6 mouse cellular contexts compared by ENCODE assay signal in genomic region chr17:7085469-7086168, GRCm38 (mm10).
DNase-seq lines count a peak whose midpoint lies in the region; ATAC-seq and TF ChIP-seq lines count a peak whose summit lies in the region.
"Not testable (repeated sequence)": the region's sequence is repeated elsewhere in the genome, so short reads cannot be mapped to it uniquely, and the experiment has no call there.

No protein-coding gene starts in this region.

- WGBS in forebrain, postnatal 0 days = no CpG with 5 or more reads among the region's 12 CpGs
- WGBS in heart, embryonic 12.5 days = no CpG with 5 or more reads among the region's 12 CpGs
- WGBS in liver, embryonic 16.5 days (ENCODE audit: insufficient replicate concordance) = no CpG with 5 or more reads among the region's 12 CpGs
- WGBS in midbrain, embryonic 15.5 days = no CpG with 5 or more reads among the region's 12 CpGs

- not testable (repeated sequence) for H3K27me3 ChIP-seq in forebrain, postnatal 0 days (ENCODE audit: insufficient read depth, low read length); heart, embryonic 12.5 days (replicated peaks); liver, embryonic 16.5 days (ENCODE audit: control insufficient read depth, insufficient read depth, low read depth, low read length); midbrain, embryonic 15.5 days (replicated peaks)

- H3K9ac ChIP-seq in forebrain, postnatal 0 days; heart, embryonic 12.5 days; liver, embryonic 16.5 days (ENCODE audit: low read depth, low read length); midbrain, embryonic 15.5 days: not testable (repeated sequence)

- H3K4me1 ChIP-seq in forebrain, postnatal 0 days (ENCODE audit: insufficient read depth); heart, embryonic 12.5 days (replicated peaks); liver, embryonic 16.5 days (ENCODE audit: control insufficient read depth, low read depth, low read length); midbrain, embryonic 15.5 days: not testable (repeated sequence)

- not testable (repeated sequence) for H3K27ac ChIP-seq in forebrain, postnatal 0 days (ENCODE audit: low read depth, low read length); heart, embryonic 12.5 days (ENCODE audit: poor library complexity, severe bottlenecking); liver, embryonic 16.5 days (ENCODE audit: low read length); midbrain, embryonic 15.5 days

- ATAC-seq in forebrain, postnatal 0 days = peak; percentile 68
- 0 out of 2 replicates have a peak, but pooled peaks have one; percentile 13 for ATAC-seq in heart, embryonic 12.5 days (ENCODE audit: insufficient number of reproducible peaks, low FRiP score)
- ATAC-seq in liver, embryonic 16.5 days (ENCODE audit: low read depth) = 0 out of 2 replicates have a peak, but pooled peaks have one; percentile 11
- ATAC-seq in megakaryocyte, adult 5-6 weeks (ENCODE audit: poor library complexity, severe bottlenecking) = peak; percentile 82
- peak; percentile 58 for ATAC-seq in midbrain, embryonic 15.5 days (replicated peaks)
- ATAC-seq in monocyte, adult 5-6 weeks (replicated peaks; ENCODE audit: insufficient number of reproducible peaks, low FRiP score, low TSS enrichment, poor library complexity, severe bottlenecking) = peak; percentile 36

- not testable (repeated sequence) for H3K4me3 ChIP-seq in forebrain, postnatal 0 days (ENCODE audit: low read depth, low read length); heart, embryonic 12.5 days; liver, embryonic 16.5 days (ENCODE audit: low read depth, low read length); midbrain, embryonic 15.5 days

- not testable (repeated sequence) for H3K9me3 ChIP-seq in forebrain, postnatal 0 days (ENCODE audit: low read length); heart, embryonic 12.5 days (replicated peaks); liver, embryonic 16.5 days (replicated peaks; ENCODE audit: control insufficient read depth, low read length); midbrain, embryonic 15.5 days

- H3K36me3 ChIP-seq in forebrain, postnatal 0 days (ENCODE audit: insufficient read depth); heart, embryonic 12.5 days; liver, embryonic 16.5 days (ENCODE audit: control insufficient read depth, insufficient read depth); midbrain, embryonic 15.5 days (replicated peaks): not testable (repeated sequence)

- H3K4me2 ChIP-seq in forebrain, postnatal 0 days (ENCODE audit: low read depth); heart, embryonic 12.5 days; liver, embryonic 16.5 days (ENCODE audit: low read depth, low read length); midbrain, embryonic 15.5 days: not testable (repeated sequence)

- not testable (repeated sequence) for DNase-seq in forebrain, postnatal 0 days

- not testable (repeated sequence) for TF ChIP-seq CTCF in forebrain, postnatal 0 days (IDR thresholded peaks at IDR 0.05; ENCODE audit: low read depth)

Comparison
In these comparisons a context has a peak if more than half of its experiments do, and no peak if none do; other contexts are left out.
1. ATAC-seq: peak in every context shown above with its lines; median percentile 82 in megakaryocyte, adult 5-6 weeks; 68 in forebrain, postnatal 0 days; 58 in midbrain, embryonic 15.5 days; 36 in monocyte, adult 5-6 weeks; 13 in heart, embryonic 12.5 days; 11 in liver, embryonic 16.5 days.